Mouse (Mus musculus) T-helper 1 cell (primary cell): ENCODE measurements around the gene Abcf3.

Source experiments
- in situ Hi-C: fragments of 300-600 bp; cut with MboI, MseI; formaldehyde crosslinking; loops from one replicate; pipeline ENCODE4 v1.15.1; 2025; ENCODE audit warnings: high pct_unique_total_duplicates

The Abcf3 gene

DNA sequence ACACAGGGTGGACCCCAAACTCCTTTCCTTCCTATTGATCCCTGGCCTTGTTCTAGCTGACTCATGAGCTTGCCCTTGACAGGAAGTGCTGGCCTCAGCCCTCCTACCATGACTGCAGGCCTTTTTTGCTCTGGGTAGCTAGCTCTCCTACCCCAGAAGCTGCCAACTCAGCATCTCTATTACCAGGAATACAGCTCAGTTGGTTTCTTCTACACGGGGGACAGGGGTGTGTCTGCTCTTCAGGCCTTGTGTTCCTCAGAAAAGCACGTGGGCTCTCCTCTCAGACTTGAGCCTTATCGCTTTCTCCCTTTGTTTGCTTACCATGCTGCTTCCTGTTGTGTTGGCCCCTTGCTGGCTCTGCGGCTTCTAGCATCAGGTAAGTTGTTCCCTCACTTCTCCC, 7.9 kb upstream of the Abcf3 start:
- in situ Hi-C loops = no loop called here

DNA sequence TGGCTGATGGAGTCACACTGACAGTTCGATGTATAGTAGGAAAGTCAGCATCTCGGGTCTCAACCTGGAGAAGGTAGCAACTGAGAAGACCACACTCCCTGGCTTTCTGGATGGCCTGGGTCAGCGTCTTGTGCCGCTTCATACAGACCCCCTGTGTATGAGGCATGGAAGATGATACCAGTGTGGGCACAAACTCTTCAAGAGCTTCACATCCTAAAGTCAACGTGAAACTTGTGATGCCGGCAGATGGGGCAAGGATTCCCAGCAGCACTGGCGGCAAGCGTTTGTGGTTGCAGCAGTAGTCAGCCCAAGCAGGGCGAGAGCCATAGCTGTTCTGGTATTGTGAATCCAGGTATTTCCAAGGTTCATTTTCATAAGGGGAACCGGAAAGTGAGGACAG, 2.7 kb upstream of the Abcf3 start:
- in situ Hi-C loops = loop anchor here (5.0 kb wide), 1 partner anchor 38 kb away; no protein-coding TSS in a partner anchor

DNA sequence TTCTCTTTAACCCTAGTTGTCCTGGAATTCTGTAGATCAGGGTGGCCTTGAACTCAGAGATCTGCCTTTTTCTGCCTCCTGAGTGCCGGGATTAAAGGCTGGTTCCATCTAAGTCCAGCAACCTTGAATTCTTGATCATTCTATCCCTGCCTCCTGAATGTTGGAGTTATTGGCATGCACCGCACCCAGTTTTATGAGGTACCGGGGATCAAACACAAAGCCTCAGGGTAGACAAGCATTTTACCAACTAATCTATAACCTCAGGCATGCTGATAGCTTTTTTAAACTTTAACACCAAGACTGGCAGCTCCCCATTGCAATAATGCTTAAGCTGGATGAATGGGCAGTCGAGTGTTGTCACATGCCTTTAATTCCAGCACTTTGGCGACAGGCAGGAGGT, 954 bp upstream of the Abcf3 start:
- in situ Hi-C loops = loop anchor here (5.0 kb wide), 1 partner anchor 40 kb away; no protein-coding TSS in a partner anchor

DNA sequence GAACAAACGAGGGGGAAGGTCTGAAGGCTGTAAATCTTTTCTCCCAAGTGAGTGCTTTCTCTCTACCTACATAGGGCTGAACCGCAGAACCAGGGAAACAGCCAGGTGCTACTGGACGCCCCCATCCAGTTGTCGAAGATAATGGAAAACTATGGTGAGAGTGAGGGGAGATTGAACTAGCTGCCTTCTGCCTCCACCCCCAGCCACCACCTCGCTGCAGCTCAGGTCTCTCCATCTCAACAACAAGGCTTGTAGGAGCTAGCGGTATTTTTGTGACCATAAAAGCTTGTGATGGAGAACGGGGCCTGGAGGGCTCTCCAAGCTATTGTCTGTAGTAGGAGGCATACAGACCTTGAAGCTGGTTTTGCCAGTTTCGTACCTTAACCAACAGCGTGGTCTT, 784 bp downstream of the Abcf3 start:
- in situ Hi-C loops = loop anchor here (5.0 kb wide), 1 partner anchor 42 kb away; no protein-coding TSS in a partner anchor

DNA sequence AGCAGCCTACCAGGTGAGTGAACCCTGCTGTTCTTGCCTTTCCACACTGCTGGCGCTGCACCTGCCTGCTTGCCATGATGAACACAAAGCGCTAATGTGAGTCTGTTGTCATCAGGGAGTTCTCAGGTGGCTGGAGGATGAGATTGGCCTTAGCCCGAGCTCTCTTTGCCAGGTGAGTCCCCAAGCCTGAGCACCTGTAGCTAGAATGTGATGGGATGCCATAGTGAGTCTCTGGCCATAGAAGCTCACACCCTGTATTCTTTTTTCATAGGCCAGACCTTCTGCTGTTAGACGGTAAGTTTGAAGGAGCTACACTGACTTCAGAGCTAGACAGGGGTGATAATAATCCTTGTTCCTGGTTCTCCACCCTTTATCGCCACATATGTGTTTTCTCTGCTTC, 3.3 kb downstream of the Abcf3 start:
- in situ Hi-C loops = no loop called here

DNA sequence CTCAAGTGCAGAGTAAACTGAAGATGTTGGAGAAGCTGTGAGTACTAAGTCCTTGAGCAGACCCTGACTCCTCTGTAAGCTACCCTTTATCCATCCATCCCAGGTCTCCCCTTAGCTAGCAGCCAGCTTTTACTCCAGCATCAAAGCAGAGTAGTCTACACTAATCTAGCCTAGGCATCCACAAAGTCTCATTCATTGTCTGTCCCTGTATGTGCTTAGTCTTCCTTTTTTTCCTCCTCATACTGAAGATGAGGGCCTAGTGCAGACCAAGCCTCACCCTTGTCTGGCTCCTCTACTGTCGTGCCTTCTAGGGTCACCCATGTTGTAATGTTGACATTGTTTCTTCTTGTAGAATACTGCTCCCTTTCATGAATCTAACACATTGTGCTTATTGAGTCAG, 4.2 kb downstream of the Abcf3 start:
- in situ Hi-C loops = no loop called here

DNA sequence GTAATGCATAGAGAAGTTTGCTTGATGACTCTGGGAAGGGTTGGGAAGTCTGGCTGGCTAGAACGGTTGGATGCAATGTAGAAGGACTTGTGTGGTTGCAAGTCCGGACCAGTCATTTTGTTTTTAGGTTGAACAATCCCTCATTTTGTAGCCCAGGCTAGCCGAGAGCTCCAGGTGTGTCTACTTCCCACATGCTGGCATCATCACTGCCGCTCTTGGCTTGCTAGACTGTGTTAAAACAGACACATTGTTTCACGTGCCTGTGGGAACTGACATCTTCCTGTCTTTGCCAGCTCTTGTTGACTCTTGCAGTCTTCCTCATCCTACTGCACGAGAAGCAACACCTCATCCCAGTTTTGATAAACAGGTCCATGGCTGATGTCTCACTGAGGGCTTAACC, 6.6 kb downstream of the Abcf3 start:
- in situ Hi-C loops = no loop called here

DNA sequence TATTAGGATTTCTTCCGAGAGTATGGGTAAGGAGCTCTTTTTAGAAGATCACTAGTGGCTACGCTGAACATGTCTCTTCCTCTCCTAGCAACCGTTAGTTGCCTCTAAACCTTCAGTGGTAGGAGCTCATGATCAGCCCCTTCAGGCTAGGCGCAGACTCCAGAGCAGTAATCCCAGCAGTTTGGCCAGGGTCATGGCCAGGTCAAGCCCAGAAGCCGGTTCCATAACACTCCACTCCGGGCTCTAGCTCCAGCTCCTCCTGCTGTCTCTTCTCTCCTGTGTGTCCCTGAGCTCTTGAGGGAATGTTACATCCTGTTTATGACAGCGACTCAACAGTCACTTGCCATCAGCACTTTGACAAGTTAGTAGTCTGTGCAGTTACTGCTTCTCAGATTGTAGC, 9.0 kb downstream of the Abcf3 start:
- in situ Hi-C loops = no loop called here

DNA sequence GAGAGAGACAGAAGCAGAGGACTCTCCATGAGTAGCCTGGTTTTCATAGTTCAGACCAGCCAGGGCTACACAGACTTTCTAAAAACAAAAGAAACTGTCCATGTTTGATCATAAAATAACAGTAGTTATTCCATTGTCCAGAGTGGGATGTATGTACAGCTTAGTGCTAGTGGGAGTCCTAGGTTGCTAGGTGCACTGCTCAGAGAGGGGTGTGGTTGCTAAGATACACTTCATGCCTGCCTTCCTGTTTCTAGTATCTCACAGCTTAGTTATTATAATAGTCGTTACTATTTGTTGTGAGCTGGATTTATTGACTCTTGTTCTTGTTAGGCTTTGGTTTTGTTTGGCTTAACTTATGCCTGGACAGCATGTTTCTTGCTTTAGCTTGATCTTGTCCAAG, 16.7 kb downstream of the Abcf3 start:
- in situ Hi-C loops = no loop called here

DNA sequence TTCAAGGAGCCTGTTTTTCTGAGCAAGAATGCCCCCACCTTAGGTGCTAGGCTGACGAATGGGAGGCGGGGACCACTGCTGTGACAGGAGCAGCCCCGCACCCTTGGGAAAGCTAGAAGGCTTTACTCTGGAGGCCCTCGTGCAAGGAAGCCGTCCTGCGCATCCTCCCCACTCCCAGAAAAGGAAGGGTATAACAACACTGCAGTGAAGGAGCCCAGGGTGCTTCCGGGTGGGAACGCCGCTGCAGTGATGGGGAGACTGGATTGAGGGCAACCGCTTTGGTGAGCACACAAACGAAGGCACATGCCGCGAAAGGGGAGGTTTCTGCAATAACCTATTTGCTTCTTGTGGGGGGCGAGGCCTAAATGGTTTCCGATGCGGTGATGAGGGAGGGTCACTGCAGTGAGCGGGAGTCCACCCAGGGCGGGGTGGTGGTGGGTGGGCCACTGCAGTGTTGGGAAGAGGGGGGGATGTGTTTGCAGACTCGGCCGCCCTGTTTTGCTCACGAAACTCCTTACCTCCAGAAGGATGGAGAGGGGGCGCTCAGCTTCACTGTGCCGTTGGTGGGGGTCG, 41.1 kb downstream of the Abcf3 start, which contains the start of gene Vwa5b2:
Vwa5b2 (plus strand) TSS at position 106 of the 573 bp plus-strand sequence.
- in situ Hi-C loops = loop anchor here (10.0 kb wide), 1 partner anchor 255 kb away; no protein-coding TSS in a partner anchor

DNA sequence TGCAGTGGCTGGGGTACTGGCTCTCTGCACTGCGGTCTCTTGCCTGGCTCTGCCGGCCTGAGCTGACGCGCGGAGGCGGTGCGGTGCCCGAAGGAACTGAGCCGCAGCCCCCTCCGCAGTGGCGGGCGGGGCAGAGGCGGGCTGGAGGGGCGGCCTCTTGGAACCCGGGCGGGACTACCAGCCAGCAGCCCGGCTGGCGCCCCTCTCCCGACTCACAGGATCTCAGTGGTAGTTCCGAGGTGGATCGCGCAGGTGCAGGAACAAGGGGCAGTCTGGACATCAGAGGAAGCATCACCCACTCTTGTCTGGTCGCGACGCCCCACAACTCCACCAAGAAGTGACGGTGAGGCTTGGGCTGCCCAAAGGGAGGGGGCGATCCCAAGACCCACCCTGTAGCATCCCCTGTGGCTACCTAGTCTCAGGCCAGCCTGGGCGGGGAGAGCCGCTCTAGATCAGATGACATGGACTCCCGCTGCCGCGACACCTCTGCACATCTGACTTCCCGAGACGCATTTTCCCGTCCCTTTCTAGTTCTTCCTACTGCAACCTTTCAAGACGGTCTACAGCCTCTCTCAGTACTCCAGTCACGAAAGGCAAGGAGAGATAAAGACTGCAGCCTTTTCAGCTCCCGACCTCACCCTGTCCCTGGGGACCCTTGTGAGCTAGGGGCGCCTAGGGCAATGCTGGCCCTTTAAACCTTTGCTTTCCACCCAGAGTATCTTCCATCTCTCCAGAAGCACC, 41.7 kb downstream of the Abcf3 start:
- in situ Hi-C loops = loop anchor here (10.0 kb wide), 1 partner anchor 255 kb away; no protein-coding TSS in a partner anchor

DNA sequence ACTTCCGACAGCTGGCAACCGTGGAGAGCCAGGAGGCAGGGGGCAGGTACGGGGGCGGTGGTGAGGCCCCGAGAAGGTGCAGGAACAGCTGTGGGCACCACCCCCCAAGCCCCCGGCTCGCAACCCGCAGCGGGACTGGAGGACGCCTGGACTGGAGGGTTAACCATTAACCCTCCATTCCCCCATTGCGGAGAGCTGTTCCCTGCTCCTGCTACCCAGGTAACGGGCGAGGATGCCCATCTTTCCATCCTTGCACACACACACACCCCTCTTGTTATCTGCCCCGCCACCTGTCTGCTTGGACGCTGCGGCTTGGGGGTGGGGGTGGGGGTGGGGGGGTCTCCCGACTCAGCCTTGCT, 42.3 kb downstream of the Abcf3 start:
- in situ Hi-C loops = no loop called here

DNA sequence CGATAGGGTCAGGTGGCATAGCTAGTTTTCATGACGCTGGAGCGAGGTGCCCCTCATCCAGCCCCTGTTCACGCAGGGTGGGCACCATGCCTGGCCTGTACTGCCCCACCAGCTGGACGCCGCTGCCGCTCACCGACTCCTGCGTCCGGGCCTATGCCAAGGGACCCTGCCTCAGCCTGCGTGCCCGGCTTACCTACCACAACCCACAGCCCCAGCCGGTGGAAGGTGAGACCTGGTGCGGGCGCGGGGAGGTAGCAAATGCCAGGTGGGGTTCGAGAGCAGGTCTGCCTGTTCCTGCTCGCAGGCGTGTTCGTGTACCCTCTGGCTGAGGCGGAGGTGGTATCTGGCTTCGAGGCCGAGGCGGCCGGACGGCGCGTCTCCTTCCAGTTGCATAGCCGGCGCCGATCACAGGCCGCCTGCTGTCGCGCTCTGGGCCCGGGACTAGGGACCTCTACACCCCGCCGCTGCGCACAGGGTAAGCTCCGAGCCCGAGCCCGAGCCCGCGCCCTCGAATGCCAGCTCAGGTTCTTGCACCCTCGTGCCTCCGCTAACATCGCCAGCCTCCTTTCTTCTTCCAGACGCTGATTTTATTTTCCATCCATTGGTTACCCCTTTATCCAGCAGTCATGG, 42.8 kb downstream of the Abcf3 start:
- in situ Hi-C loops = no loop called here

DNA sequence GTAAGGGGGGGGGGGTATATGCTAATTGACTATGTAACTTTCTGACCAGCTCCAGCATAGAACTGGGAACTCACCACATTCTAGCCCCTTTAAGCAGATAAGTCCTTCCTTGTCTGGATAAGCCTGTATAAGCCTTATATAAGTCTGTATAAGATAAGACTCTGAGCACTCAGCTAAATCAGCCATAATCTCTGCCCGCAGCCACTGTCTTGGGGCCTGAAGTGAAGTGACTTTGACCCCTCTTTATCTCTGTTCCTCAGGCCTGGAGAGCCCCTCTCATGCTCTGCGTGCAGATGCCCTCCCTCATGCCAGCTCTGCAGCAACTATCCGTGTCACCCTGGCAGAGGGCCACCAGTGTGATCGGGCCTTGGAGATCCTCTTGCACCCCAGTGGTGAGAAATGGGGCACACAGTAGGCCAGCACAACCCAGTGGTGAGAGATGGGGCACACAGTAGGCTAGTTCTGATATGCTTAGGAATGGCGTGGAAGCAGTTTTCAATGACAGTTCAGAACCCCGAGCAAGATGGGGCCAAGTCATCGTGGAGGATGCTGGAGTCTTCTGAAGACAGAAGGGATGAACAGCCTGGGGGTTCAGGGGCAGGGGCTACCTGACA, 46.8 kb downstream of the Abcf3 start:
- in situ Hi-C loops = no loop called here

DNA sequence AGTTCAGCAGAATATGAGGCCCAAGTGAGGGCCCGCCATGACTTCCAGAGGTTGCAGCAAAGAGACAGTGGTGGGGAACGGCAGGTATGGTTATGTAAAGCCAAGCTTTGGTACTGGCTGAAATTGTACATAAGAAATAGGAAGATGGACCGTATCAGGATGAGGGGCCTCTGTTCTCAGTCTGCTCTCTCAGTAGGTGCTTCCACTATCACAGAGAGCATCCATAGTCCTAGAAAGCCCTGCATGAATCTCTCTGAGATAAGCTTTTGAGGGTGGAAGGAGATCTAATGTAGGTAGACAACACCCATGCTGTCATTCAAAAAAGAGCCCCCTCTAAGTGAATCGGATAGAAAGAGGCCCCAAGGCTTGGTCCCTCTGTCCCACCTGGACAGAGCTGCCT, 47.4 kb downstream of the Abcf3 start:
- in situ Hi-C loops = no loop called here

DNA sequence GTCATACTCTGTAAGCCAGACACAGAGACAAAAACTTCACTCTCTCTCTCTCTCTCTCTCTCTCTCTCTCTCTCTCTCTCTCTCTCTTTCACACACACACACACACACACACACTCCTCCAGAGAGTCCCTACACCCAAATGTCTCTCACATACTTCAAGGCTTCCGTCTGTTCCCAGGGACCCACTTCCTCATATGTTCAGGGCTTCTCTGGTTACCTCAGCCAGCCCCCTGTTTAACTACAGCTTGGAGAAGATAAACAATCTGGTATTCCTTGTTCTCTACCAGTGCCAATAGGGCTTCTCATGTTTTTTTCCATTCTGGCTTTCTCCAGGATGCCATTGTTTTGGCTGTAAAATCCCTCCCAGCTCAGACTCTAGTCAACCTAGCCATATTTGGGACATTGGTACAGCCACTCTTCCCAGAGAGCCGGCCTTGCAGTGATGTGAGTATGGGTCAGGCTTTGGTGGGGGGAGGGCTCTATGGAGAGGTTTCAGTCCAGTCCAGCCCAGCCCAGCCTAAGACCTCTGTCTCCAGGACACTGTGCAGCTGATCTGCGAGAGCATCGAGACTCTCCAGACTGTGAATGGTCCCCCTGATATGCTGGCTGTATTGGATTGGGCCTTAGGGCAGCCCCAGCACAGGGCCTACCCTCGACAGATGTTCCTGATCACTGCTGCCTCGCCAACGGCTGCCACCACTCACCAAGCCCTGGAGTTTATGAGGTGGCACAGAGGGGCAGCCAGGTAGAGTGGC, 48.5 kb downstream of the Abcf3 start:
- in situ Hi-C loops = no loop called here

DNA sequence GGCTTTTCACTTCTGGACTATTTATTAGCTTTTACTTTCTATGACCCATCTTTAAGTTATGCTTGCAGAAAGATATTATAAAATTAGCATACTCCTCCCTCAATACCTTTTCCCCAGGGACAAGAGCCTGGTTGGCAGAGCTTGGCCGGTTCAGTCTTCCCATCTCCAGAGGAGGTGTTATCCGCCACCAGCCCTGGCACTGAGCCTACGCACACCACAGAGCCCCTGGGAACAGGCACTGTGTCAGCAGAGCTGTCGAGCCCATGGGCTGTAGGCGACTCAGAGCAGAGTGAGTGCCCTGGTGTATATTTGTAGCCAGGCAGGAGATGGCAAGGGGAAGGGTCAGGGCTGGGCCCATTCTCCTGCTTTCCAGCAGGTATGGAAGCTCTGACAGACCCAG, 52.1 kb downstream of the Abcf3 start:
- in situ Hi-C loops = loop anchor here (5.0 kb wide), 1 partner anchor 38 kb away; no protein-coding TSS in a partner anchor

DNA sequence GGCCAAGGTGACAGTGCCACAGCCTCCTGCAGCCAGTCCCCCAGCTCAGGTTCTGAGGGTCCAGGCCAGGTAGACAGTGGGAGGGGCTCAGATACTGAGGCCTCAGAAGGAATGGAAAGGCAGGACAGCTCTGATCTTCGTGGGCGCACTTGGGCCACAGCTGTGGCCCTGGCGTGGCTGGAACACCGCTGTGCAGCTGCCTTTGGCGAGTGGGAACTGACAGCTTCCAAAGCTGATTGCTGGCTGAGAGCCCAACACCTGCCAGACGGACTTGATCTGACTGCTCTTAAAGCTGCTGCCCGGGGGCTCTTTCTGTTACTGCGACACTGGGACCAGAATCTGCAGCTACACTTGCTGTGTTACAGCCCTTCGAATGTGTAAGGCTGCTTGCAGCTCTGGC, 56.3 kb downstream of the Abcf3 start:
- in situ Hi-C loops = loop anchor here (5.0 kb wide), 1 partner anchor 42 kb away; no protein-coding TSS in a partner anchor

DNA sequence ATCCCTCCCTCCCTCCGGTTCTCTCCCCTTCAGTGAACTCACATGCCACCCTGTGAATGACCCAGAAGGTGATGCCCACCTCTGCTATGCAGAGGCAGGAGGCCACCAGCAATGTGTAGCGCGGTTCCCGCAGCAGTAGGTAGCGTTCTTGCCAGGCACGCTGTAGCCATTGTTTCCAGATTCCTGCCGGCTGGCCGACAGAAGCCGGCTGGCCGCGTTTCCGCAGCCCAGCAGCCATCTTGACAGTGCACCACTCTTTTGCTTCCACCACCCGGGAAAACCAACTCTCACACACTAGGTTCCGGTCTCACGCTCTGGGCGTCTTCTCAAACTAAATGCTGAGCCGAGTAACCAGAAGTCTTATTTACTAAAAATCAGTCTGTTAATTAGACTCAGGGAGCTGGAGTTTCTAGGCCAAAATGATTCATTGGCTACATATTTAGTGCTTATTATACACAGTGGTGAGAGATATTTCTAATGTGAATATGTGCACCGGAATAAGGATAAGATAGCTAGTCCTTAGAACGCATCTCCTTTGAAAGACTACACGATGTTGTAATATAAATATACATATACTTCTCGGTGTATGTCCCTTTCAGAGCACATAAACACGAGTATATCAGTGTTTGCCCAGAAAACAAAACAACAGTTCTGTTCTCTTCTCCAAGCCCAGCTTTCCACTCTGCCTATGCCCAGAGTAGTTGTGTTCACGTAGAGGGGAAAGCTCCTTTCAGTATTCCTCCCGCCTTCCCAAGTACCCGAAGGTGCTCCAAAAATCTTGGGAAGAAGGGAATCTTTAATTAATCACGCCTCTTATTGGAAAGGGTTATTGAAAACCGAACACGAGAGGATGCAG, 62.4 kb downstream of the Abcf3 start:
- in situ Hi-C loops = no loop called here
